Mouse (Mus musculus) kidney, postnatal 4 days (tissue): ENCODE measurements around the gene Tmem39b.

Experiments used
- DNase-seq, 2 experiments: peaks; one replicate each; pipeline ENCODE4 v3.0.0; 2021; ENCODE audit warnings: mixed read lengths in 2 of 2

Gene Tmem39b

GRCm38 (mm10) chr4:129683901-129684493 lies 12.6 kb downstream of the Tmem39b start:
- peak; percentile 52 to 73 for DNase-seq

- DNase-seq = no peak
These were observed 14.8 kb downstream of the Tmem39b start for GRCm38 (mm10) chr4:129681837-129682236.

- no peak for DNase-seq
These were observed 23.7 kb downstream of the Tmem39b start for GRCm38 (mm10) chr4:129672878-129673449.

GRCm38 (mm10) chr4:129672083-129672877 lies 24.4 kb downstream of the Tmem39b start, which contains the start of gene Kpna6:
Kpna6 (minus strand) TSS chr4:129672767.
- DNase-seq = peak; percentile 93 to 95

DNA sequence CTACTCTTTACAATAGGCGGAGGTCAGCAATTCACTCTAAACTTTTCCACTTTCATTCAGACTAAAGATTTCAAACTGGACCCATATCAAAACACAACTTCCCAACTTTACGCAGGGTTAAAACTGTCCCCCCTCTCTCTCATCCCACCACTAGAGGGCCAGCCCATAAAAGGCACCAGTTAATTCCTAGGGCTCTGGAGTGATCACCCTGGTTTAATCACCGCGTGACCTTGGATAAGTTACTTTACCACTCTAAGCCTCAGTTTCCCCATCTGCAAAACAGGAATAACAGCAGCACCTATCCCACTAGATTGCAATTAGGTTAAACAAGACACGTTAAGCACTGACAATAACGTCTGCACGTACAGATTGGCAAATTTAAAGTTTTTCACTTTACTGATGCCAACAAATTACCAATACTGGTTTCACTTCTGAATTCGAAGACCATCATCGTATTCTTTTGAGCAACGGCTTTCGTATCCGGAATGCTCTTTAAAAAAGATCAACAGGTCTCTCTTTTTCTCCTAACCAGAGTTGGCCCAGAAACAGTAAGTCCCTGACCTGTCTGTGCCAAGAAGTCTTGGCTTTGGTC lies 25.1 kb downstream of the Tmem39b start:
- DNase-seq = peak; percentile 62 to 75

DNA sequence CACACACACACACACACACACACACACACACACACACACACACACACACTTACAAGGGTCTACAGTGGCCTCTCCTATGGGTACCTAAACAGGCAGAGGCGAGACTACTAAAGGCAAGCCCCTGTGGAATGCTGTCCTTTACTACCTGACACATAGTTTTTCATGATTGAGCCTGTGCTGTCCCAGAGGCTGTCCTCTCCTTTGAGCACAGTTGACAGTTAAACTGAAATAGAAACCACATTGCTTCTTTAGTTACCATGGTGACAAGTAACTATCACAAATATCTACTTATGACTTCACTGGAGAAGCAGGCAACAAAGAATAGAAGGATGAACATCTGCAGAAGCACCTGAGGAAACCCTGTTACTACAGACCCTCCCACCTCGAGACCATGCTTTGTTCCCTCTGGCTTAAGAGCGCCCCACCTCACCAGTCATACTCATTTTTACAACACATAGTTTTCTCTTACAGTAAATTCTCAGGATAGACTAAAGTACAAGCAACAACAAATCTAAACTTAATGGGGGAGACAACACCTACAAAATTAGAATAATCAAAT lies 34.3 kb downstream of the Tmem39b start:
- DNase-seq = no peak

GRCm38 (mm10) chr4:129661584-129661983 lies 35.1 kb downstream of the Tmem39b start:
- no peak for DNase-seq

DNA sequence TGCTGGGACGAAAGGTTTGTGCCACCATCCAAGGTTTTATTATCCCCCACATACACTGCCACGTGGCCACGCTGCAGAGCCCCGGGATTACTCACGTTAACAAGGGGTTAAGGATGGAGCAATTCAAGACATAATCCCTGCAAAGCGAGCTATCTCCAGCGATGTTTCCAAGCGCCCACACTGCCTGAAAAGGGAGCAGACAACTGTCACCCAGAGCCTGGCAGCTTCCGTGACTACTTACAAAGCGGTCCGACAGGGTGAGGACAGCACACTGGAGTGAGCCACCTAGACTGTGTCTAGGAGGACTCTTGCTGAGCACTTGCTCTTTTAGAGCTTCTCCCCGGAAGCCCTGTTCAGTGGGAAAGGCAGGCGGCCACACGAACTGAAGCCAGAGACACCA lies 41.9 kb downstream of the Tmem39b start:
- DNase-seq = no peak

GRCm38 (mm10) chr4:129650359-129650758 lies 46.3 kb downstream of the Tmem39b start:
- DNase-seq = no peak

- DNase-seq = no peak
These were observed 48.0 kb downstream of the Tmem39b start for GRCm38 (mm10) chr4:129648656-129649055.

- DNase-seq = no peak
These were observed 51.4 kb downstream of the Tmem39b start for GRCm38 (mm10) chr4:129645204-129645603.

DNA sequence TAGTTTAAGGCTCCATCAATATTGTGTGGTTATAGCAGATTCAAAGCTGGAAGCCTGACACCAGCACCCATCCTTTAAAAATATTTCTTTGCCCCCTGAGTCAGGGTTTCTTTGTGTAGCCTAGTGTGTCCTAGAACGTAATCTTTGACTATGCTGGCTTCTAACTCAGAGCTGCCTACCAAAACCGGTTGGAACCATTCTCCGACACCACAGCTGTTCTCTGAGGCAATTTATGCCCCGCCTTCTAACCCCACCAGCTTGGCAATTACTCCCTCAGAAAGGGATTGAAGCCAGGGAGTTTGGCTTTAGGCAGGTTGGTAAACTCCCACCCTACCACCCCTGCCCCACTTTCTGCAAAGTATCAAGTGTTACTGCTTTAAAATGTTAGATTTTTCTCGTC lies 54.9 kb downstream of the Tmem39b start:
- DNase-seq = peak in 1 of 2 experiments; percentile 22

DNA sequence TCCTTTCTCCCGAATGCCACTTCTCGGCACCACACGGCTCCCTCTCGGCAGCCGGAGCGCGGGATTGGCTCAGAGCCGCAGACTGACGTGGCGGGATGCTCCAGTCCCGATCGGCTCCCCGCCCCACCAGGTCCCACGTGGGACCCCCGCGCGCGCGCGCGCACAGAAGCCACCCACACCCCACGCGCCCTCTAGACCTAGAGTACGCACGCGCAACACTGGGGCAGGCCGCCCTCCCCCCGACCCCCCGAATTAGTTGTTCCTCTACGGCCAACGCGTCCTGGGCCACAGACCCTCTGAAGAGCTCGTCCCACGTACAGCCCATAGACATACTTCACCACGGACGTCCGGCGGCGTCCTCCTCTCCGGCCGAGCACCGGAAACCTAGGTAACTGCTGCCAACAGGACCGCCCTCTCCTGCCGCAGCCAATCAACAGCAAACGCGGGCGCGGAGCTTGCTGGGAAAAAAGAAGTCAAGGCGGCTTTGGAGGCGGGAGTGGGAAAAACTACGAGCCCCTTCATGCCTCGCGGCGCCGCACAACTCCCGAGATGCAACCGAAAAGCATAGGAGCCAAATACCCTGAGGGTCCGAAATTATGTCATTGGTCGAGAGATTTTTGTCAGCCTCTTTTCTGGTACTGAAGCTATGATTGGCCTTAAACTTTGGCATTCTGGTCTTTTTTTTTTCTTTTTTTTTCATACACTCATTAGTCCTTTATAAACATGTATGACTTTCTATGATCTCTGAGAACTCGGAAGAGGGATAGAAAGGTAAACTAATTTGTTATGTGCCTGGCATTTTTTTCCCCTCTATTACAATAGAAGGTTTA lies 55.8 kb downstream of the Tmem39b start, which contains the start of gene Txlna:
Txlna (minus strand) TSS at position 428 of the 830 bp plus-strand sequence.
- peak; percentile 97 to 98 for DNase-seq

DNA sequence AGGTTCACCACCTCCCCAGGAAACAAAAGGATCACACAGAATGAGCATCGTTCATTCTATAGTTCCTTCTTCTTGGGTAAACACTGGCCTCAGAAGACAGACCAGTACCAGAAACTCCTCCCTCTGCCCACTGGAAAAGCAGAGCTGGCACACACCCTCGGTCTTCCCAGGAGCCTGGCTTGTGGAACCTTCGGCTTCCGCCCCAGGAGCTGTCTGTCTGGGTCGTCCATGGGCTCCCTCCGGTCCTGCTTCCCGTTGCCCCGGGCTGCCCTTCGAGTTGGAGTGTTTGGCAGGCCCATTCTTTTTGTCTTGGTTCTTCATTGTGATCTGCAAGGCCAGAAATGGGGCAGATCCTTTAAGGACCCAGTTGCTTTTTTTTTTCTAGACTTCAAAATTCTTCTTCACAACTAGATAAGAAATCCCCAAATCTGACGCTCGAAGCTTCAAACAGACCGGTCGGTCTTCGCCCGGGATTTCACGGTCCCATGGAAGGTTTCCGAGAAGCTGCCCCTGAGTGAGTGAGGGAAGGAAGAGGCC lies 56.5 kb downstream of the Tmem39b start:
- peak; percentile 43 to 69 for DNase-seq

DNA sequence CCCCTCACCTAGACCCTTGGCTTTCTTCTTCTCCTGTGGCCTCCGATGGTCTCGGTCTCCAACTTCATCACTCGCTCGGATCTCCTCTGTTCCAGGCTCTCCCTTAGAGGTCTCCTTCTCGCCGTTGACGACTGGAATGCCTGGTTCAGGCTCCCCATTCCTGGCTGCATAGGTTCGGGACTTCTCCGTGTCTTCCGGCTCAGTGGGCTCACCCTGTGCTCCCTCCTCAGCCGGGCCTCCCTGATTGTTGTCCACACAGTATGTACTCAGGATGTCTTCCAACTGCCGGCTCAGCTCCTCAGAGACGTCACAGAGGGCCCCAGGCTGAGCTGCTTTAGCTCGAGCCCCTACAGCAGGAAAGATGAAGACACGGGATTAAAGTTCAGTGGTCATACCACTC lies 57.4 kb downstream of the Tmem39b start:
- no peak for DNase-seq

DNA sequence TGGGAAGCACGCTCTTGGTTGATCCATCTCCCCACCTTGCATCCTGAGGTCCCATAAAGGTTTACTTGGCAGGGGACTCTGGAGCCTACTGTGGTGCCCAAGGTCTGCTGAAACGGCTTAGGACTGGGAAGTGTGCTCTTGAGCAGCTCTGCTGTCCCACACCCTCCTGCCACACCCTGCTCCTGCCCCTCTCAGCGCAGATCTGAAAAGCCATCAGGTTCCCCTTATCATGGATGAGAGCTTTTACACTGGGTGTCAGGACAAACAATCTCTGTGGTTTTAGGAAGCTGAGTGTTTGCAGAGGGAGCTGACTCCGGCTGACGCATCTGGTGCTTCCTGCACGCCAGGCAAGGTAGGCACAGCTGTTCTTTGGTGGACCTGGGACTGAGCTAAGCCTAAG lies 62.8 kb downstream of the Tmem39b start:
- DNase-seq = no peak

DNA sequence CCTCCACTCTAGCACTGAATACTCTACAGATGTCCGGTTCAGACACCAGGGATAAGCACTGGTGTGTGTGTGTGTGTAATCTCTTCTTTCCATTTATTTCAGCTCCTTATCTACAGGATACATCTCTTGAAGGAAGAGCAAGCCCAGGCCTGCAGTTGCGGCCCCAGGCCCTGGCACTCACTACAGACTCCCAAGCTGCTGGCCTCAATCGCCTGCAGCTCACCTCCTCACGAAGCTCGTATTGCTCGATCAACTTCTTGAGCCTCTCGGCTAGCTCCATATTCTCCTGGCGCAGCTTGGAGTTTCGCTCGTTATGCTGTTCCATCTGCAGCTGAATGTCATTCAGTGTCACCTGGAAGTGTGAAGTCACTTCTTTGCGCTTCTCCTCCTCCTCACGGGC lies 64.8 kb downstream of the Tmem39b start:
- DNase-seq = no peak

- peak; percentile 51 to 59 for DNase-seq
These were observed 65.7 kb downstream of the Tmem39b start for GRCm38 (mm10) chr4:129630944-129631343.
